Mouse (Mus musculus): ENCODE results near the gene Fgf22.

Gene Fgf22

GRCm38 (mm10) chr10:79766508-79767325, 11.8 kb downstream of the Fgf22 start, which contains the start of gene Rnf126:
TSS of gene Rnf126 (minus strand) at chr10:79766952.
- peak; percentile 100 for DNase-seq (ENCODE audit: low spot score)

GRCm38 (mm10) chr10:79767372-79768244, 12.7 kb downstream of the Fgf22 start:
- DNase-seq (ENCODE audit: low spot score), result peak; percentile 93

DNA sequence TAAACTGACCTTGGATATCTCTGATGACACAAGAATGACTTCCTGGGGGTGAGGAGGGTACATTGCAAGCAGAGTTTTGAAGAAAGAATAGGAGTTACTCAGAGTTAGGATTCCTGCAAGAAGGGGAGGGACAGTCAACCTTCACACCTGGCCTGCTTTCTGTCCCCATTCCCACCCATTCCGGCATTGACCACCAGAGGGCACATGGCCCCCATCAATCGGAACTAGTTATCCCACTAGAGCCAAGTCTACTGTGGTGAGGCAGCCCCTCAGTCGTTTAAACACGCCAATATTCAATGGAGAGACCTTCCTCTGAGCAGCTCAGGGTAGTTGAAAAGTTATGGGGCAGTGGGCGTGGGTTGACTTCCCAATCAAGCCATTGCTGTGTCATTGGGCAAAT, 13.5 kb downstream of the Fgf22 start:
- peak; percentile 79 for DNase-seq (ENCODE audit: low spot score)

DNA sequence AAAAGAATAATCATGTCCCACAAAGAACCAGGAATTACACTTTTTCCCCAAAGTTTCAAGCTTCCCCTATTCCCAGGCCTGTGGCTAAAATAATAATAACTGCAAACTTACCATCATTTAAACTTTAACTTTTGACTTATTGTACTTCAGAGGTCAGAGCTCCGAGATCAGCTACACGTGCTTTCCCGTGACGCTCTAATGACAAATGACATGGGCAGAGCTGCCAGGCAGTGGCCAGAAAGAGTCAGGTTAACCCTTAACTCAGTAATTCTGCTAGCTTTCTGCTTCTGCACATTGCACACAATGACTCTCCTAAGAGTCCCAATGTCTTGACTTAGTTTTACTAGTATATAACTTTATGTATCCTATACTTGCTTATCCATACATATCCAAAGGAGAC, 14.5 kb downstream of the Fgf22 start:
- no peak for DNase-seq (ENCODE audit: low spot score)

DNA sequence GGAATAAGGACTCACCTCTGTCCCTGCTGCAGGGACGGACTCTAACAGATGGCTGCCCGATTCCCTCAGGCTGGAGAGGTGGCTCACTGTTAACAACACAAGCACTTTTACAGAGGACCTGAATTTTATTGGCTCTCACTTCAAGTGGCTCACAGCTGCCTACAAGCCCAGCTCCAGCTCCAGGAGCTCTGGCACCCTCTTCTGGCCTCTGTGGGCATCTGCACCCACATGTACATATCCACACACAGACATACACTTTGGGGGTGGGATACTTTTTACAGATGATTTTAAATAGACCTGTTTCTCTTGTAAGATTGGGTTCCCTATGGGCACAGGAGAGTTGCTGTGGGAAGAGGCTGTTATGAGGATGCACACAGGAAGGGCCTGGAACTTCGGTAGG, 17.4 kb downstream of the Fgf22 start:
- DNase-seq (ENCODE audit: low spot score), result no peak

DNA sequence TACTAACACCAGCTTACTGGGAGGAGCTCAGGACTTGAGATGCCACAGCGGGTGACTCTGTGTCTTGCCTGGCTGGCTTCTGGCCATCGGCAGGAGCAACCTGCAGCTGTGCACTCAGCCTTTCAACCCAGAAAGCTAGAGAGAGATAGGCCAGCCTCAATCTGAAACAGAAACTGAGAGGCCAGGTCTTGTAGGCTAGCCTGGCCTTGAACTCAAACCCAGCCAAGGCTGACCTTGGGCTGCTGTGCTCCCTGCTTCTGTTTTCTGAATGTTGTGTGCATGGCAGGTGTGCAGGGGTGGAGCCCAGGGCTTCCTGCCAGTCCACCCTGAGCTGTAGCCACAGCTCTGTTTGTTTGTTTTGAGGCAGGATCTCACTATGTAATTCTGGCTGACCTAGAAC, 18.3 kb downstream of the Fgf22 start:
- DNase-seq (ENCODE audit: low spot score), result no peak

GRCm38 (mm10) chr10:79774486-79775279, 19.8 kb downstream of the Fgf22 start:
- no peak for DNase-seq (ENCODE audit: low spot score)

DNA sequence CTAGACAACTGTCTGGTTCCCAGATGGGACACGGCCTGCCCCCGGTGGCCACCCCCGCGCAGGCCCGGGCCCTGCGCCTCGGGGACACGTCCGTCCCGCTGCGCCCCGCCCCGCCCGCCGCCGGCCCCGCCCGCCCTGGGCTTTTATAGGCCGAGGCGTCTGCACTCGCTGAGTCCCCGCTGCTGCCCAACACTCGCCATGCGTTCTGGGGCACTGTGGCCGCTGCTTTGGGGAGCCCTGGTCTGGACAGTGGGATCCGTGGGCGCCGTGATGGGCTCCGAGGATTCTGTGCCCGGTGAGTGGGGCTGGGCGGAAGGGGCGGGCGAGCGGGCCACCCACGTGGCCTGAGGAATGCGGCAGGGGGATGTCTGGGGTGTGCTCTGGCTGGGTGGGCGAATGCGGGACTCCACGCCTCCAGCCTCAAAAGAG, 22.2 kb downstream of the Fgf22 start, which contains the start of gene Fstl3:
Gene Fstl3 (plus strand): TSS at position 170 of the 429 bp plus-strand sequence.
- peak; percentile 28 for DNase-seq (ENCODE audit: low spot score)

DNA sequence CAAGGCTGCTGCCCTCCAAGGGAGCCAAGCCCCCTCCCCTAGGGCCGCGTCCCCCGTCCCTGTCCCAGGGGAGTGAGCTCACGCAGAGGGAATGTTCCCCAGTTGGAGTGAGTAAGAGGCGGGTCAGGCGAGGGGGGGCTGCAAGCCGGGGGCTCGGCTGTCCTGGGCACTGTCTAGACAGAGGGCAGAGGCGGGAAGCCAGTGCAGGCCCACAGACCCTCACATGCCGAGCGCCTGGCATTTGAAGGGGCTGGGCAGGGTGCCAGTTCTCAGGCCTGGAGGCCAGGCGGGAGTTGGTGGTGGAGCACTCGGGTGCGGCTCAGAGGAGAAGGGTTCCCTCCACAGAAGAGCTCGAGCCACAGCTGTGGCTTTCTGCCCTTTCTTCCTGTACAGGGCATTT, 23.1 kb downstream of the Fgf22 start:
- no peak for DNase-seq (ENCODE audit: low spot score)

DNA sequence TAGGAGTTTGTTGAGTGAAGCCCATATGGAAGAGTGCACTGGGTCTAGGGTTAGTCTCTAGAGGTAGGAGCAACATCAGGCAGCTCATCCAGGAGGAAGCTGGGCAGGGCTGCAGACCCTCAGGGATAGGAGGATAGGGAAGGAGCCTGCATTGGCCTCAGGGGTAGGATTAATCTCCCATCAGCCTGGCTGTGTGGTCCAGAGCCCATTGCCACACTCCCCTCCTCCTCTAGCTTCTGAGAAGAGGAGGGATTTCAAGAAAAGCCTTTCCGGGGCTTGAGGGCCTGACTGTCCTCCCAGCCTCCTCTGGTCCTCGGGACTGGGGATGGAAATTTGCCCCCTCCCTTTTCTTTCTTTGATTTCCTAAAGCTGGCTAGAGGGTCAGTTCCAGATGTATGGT, 24.3 kb downstream of the Fgf22 start:
- DNase-seq (ENCODE audit: low spot score), result no peak

- DNase-seq (ENCODE audit: low spot score), result peak; percentile 99
Measured at GRCm38 (mm10) chr10:79779784-79780663, 25.1 kb downstream of the Fgf22 start.

GRCm38 (mm10) chr10:79780664-79781015, 25.8 kb downstream of the Fgf22 start:
- peak; percentile 91 for DNase-seq (ENCODE audit: low spot score)

DNA sequence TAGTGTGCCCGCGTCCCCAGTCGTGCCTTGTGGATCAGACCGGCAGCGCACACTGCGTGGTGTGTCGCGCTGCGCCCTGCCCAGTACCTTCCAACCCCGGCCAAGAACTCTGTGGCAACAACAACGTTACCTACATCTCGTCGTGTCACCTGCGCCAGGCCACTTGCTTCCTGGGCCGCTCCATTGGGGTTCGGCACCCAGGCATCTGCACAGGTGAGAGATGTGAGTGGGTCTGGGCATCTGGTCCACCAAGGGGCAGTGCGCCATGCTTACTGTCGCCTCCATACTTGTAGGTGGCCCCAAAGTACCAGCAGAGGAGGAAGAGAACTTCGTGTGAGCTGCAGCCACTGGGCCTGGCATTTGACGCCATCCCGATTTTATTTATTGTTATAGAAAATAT, 26.3 kb downstream of the Fgf22 start:
- DNase-seq (ENCODE audit: low spot score), result no peak

DNA sequence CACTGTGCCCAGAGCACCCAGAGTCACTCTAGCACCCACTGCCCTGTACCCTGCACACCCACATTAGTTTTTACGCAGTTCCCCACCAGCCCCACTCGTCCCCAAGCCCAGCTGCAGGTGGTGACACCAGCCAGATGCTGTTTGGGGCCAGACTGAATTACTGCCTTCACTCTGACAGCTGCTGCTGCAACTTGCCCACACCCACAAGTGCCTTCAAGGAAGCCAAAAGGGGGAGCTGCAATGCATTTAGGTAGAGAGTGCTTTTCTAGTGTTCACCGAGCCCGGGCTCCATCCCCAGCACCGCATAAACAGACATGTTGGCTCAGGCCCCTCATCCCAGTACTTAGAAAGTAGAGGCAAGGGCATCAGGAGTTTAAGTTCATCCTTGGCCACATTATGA, 27.1 kb downstream of the Fgf22 start:
- no peak for DNase-seq (ENCODE audit: low spot score)

- DNase-seq (ENCODE audit: low spot score), result no peak
Measured at GRCm38 (mm10) chr10:79783050-79783449, 28.2 kb downstream of the Fgf22 start.

- DNase-seq (ENCODE audit: low spot score), result no peak
Measured at GRCm38 (mm10) chr10:79783920-79784800, 29.3 kb downstream of the Fgf22 start.

- DNase-seq (ENCODE audit: low spot score), result no peak
Measured at GRCm38 (mm10) chr10:79788386-79789158, 33.7 kb downstream of the Fgf22 start.

DNA sequence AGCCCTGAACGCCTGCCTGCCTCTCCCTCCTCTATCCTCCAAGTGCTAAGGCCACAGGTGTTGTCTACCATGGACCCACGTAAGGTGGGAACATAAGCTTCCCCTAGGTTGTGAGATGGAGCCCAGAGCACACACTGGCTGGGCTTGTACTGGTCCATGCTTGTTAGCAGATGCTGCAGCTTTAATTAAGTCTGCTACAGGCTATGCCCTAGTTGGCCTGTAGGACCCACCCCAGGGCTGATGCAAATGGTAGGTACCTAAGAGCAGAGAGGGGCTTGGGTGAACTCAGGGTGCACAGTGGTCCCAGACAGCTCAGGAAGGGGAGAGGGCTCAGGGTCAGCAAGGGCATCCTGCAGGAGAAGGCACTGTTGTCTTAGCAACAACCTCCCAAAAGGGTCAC, 34.7 kb downstream of the Fgf22 start:
- no peak for DNase-seq (ENCODE audit: low spot score)

DNA sequence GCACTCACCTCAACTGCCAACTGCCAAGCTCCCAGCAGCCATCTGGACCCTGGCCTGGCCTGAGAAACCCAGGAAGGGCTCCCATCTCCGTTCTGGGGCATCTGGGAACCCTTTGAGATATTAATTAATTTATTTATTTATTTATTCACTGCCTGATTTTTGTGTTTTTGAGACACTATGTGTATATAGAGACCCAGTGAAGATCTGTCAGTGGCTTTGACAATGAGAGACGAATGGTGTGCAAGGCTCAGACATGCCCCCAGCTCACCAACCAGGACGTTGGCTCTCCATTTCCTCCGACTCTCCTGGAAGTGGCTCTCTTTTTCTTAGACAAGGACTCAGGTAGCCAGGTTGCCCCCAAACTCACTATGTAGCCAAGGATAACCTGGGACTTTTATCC, 36.0 kb downstream of the Fgf22 start, which contains the start of gene Prss57:
Gene Prss57 (minus strand): TSS at position 101 of the 400 bp plus-strand sequence.
- no peak for DNase-seq (ENCODE audit: low spot score)
